Mouse (Mus musculus) heart, postnatal 0 days (tissue): ENCODE measurements around the gene Kcnn1.

Source experiments
- CTCF ChIP-seq: IDR thresholded peaks from 2 replicates; pipeline ENCODE4 v1.5.1; 2016; ENCODE audit warnings: antibody characterized with exemption, control low read depth, low read depth
- EP300 ChIP-seq: IDR thresholded peaks from 2 replicates; pipeline ENCODE4 v1.6.1; 2016; ENCODE audit warnings: antibody characterized with exemption, low read depth

GRCm38 (mm10) chr8:70863956-70864711 lies 1.1 kb upstream of the Kcnn1 start:
- TF ChIP-seq CTCF (no peak), EP300 (no peak)
